Mouse (Mus musculus) limb, embryonic 13.5 days (tissue): Measurements from ENCODE around the gene Ergic2. TPM values are rescaled to one million over a fixed set of nuclear protein-coding genes. Genes with fewer than 3 reads are reported as not detected.
A peak's percentile ranks its signal among the peaks of the same experiment; 100 is the strongest.
"Not testable (repeated sequence)": the region's sequence is repeated elsewhere in the genome, so short reads cannot be mapped to it uniquely, and the experiment has no call there.

Experiments used
- ATAC-seq: fragments of 200-750 bp; cut with Nextera tagmentation; 2 replicates; pipeline ENCODE4 v1.8.0; 2017; ENCODE audit warnings: low read depth, moderate number of reproducible peaks, moderate TSS enrichment; ENCODE audit not compliant: low FRiP score
- H3K27ac ChIP-seq: fragments of 300-500 bp; sonication (generic); 2 replicates; pipeline ENCODE4 v1.5.1; 2015; ENCODE audit warnings: inconsistent platforms, mild to moderate bottlenecking, moderate library complexity
- H3K27me3 ChIP-seq: fragments of 300-500 bp; sonication (generic); 2 replicates; pipeline ENCODE4 v1.6.1; 2015; ENCODE audit warnings: mild to moderate bottlenecking, inconsistent platforms
- H3K36me3 ChIP-seq: fragments of 300-500 bp; sonication (generic); 2 replicates; pipeline ENCODE4 v1.6.1; 2015; ENCODE audit warnings: inconsistent platforms, mild to moderate bottlenecking, moderate library complexity
- H3K4me1 ChIP-seq: fragments of 300-500 bp; sonication (generic); 2 replicates; pipeline ENCODE4 v1.6.1; 2015; ENCODE audit warnings: inconsistent platforms
- H3K4me2 ChIP-seq: fragments of 300-500 bp; sonication (generic); replicated peaks from 2 replicates; pipeline ENCODE4 v1.6.1; 2015; ENCODE audit warnings: inconsistent platforms, mild to moderate bottlenecking, moderate library complexity
- H3K4me3 ChIP-seq: fragments of 300-500 bp; sonication (generic); 2 replicates; pipeline ENCODE4 v1.5.1; 2015; ENCODE audit warnings: moderate library complexity, mild to moderate bottlenecking, inconsistent platforms
- H3K9ac ChIP-seq: fragments of 300-500 bp; sonication (generic); 2 replicates; pipeline ENCODE4 v1.6.1; 2015; ENCODE audit warnings: mild to moderate bottlenecking, inconsistent platforms
- H3K9me3 ChIP-seq: fragments of 300-500 bp; sonication (generic); 2 replicates; pipeline ENCODE4 v1.6.1; 2016; ENCODE audit warnings: inconsistent platforms
- WGBS: fragments of 180-500 bp; shearing (Covaris S2); methylation state at CpG from one replicate; pipeline ENCODE4 v1.1.7; 2015; 5-methylcytosine and 5-hydroxymethylcytosine counted together
- polyA plus RNA-seq: library from polyadenylated mRNA; unstranded; fragments of >200 nt; fragmentation: Nextera tagmentation; extraction: Ambion mirVana; gene quantifications from 2 replicates; pipeline ENCODE4 v1.2.1, GENCODE M21; 2015

Ergic2 gene
- polyA plus RNA-seq, 1 experiment from 2014 or later, result 229 TPM

GRCm38 (mm10) chr6:148199729-148200128, 12.4 kb downstream of the Ergic2 start:
- 91% methylated on average over 3 of the region's 3 CpGs for WGBS
- Histone ChIP-seq H3K4me2 (no peak overlapping the region), H3K9ac (no peak overlapping the region), H3K4me1 (no peaks in the 10 kb centered on the region), H3K27ac (no peak overlapping the region), H3K4me3 (no peak overlapping the region), H3K36me3 (peaks cover 66% of the 10 kb centered on the region), H3K9me3 (no peaks in the 10 kb centered on the region), H3K27me3 (no peaks in the 10 kb centered on the region)
- ATAC-seq, result no peak

DNA sequence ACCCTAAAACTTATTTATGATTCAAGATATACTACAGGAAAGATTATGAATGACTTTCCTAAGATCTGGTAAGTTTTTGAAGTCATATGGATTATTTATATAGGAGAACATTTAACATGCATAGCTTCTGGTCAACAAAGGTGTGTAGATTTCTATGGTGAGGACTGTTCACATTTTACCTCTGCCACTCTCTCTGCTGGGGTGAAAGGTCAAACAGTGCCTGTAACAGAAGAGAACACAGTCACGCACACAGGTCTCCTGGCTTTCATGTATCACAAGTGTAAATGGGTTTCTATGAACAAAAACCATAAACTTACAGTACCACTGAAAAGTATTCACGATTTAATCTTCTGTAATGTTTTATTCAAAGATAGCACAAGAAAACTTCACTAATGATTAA, 13.0 kb downstream of the Ergic2 start:
- Histone ChIP-seq H3K9me3 (no peaks in the 10 kb centered on the region), H3K36me3 (peaks cover 70% of the 10 kb centered on the region), H3K4me2 (no peak overlapping the region), H3K4me3 (no peak overlapping the region), H3K4me1 (no peaks in the 10 kb centered on the region), H3K9ac (no peak overlapping the region), H3K27ac (no peak overlapping the region), H3K27me3 (no peaks in the 10 kb centered on the region)
- no peak for ATAC-seq
- 89% methylated on average over 2 of the region's 2 CpGs for WGBS

DNA sequence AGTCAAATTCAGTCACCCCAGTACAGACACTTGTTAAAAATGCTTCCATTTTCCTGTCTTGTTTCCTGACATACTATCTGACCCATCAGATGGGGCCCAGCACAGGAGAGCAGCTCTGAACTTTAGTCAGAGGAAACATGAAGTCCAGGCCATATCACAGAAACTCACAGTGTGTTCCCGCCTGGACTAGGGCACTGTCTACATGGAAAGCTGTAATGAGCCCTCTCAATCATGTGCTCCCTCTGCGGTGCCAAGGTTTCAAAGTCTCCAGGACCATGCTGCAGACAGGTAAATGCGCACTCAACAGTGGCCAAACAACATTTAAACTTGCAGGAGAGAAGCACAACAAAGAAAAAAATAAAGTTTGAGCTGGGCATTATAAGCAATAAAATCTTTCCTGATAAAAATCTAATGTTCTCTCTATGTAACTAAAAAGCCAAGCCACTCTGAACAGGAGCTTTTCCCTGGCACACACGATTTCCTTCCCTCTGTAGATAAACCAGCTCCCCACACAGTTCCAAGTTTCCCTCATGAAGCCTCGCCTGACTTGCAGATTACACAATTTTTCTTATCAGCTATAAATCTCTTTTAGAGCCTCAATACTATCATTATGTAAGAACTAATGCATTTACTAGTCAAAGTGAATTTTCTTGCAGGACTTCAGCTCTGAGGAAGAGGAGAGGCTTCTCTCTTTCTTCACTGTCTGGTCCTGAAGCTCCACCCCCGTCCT, 18.0 kb downstream of the Ergic2 start:
- peaks cover 67% of the 10 kb centered on the region for H3K36me3 ChIP-seq
- H3K4me2 ChIP-seq, result no peak overlapping the region
- H3K9me3 ChIP-seq, result no peaks in the 10 kb centered on the region
- H3K27me3 ChIP-seq, result no peaks in the 10 kb centered on the region
- WGBS, result 89% methylated on average over 6 of the region's 6 CpGs
- ATAC-seq, result no peak
- no peak overlapping the region for H3K27ac ChIP-seq
- H3K4me3 ChIP-seq, result no peak overlapping the region
- no peak overlapping the region for H3K9ac ChIP-seq
- H3K4me1 ChIP-seq, result no peaks in the 10 kb centered on the region

DNA sequence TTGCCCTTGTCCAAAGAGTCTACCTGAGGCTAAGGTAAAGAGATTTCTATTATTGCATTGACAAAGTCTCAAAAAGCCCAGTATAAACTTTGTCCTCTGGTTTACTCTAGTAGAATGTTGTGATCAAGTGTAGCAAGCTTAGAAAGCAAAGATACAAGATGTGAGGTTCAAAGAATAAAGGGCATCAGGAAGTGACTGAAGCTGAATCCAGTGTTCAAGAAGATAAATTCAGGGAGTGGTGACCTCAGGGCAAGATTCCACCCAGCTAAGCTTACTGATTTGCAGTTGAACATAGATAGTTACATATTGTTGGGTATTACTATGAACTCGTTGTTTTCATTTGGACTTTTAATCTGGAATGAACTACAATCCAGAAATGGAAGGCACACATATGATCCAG, 26.5 kb downstream of the Ergic2 start:
- peaks cover 84% of the 10 kb centered on the region for H3K36me3 ChIP-seq
- no peaks in the 10 kb centered on the region for H3K4me1 ChIP-seq
- H3K4me2 ChIP-seq, result no peak overlapping the region
- H3K27ac ChIP-seq, result no peak overlapping the region
- ATAC-seq, result no peak
- no peak overlapping the region for H3K4me3 ChIP-seq
- H3K27me3 ChIP-seq, result no peaks in the 10 kb centered on the region
- 89% methylated on average over 1 of the region's 1 CpGs for WGBS
- no peaks in the 10 kb centered on the region for H3K9me3 ChIP-seq
- no peak overlapping the region for H3K9ac ChIP-seq

DNA sequence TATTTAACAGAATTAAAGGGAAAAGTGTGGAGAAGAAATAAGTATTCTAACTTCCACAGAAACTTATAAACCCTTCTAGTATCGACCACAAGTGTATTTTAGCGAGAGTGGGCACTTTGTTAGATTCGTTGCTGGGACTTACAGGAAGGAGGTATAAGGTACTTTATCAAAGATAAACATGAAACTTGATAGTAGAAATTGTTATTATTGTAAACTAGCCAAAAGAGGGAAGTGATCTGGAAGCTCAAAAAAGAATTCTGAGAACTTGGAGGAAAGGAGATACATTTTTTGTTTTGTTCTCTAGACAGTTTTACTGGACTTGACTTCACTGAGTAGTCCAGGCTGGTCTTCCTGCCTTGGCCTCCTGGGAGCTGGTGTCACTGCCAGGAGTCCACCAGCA, 39.3 kb downstream of the Ergic2 start:
- H3K9ac ChIP-seq, result no peak overlapping the region
- H3K4me3 ChIP-seq, result no peak overlapping the region
- no peaks in the 10 kb centered on the region for H3K36me3 ChIP-seq
- ATAC-seq, result no peak
- 92% methylated on average over 3 of the region's 3 CpGs for WGBS
- H3K27ac ChIP-seq, result no peak overlapping the region
- no peaks in the 10 kb centered on the region for H3K4me1 ChIP-seq
- H3K9me3 ChIP-seq, result 0 out of 2 replicates have a peak, but pooled peaks cover 3% of the 10 kb centered on the region
- no peak overlapping the region for H3K4me2 ChIP-seq
- no peaks in the 10 kb centered on the region for H3K27me3 ChIP-seq

- H3K4me3 ChIP-seq, H3K27me3 ChIP-seq: not testable (repeated sequence)
Observed at GRCm38 (mm10) chr6:148152305-148152704, 59.9 kb downstream of the Ergic2 start.

GRCm38 (mm10) chr6:148142421-148142820, 69.8 kb downstream of the Ergic2 start:
- no peak overlapping the region for H3K4me3 ChIP-seq
- H3K36me3 ChIP-seq, result no peaks in the 10 kb centered on the region
- H3K9me3 ChIP-seq, result peaks cover 5% of the 10 kb centered on the region; the same call in 1 of the 2 replicates
- WGBS, result 92% methylated on average over 1 of the region's 1 CpGs
- no peak for ATAC-seq
- H3K4me1 ChIP-seq, result no peaks in the 10 kb centered on the region
- H3K4me2 ChIP-seq, result no peak overlapping the region
- H3K9ac ChIP-seq, result no peak overlapping the region
- no peak overlapping the region for H3K27ac ChIP-seq
- H3K27me3 ChIP-seq, result no peaks in the 10 kb centered on the region

More at GRCm38 (mm10) chr6:148152305-148152704, 59.9 kb downstream of the Ergic2 start:
- not testable (repeated sequence) for H3K9me3 ChIP-seq, H3K4me1 ChIP-seq, H3K9ac ChIP-seq, ATAC-seq, H3K27ac ChIP-seq, H3K4me2 ChIP-seq, H3K36me3 ChIP-seq
- 61% methylated on average over 4 of the region's 4 CpGs for WGBS

- Histone ChIP-seq H3K9ac (no peak overlapping the region), H3K4me3 (no peak overlapping the region), H3K4me1 (no peaks in the 10 kb centered on the region), H3K9me3 (peaks cover 5% of the 10 kb centered on the region; the same call in 1 of the 2 replicates), H3K36me3 (no peaks in the 10 kb centered on the region), H3K27ac (no peak overlapping the region), H3K27me3 (no peaks in the 10 kb centered on the region), H3K4me2 (no peak overlapping the region)
- 82% methylated on average over 5 of the region's 5 CpGs for WGBS
- no peak for ATAC-seq
Observed at GRCm38 (mm10) chr6:148141874-148142273, 70.3 kb downstream of the Ergic2 start.

GRCm38 (mm10) chr6:148139288-148139995, 72.7 kb downstream of the Ergic2 start:
- H3K9me3 ChIP-seq, result peaks cover 5% of the 10 kb centered on the region; the same call in 1 of the 2 replicates
- no peaks in the 10 kb centered on the region for H3K4me1 ChIP-seq
- no peaks in the 10 kb centered on the region for H3K27me3 ChIP-seq
- ATAC-seq, result no peak
- WGBS, result 90% methylated on average over 6 of the region's 6 CpGs
- H3K27ac ChIP-seq, result no peak overlapping the region
- H3K36me3 ChIP-seq, result no peaks in the 10 kb centered on the region
- no peak overlapping the region for H3K4me2 ChIP-seq
- no peak overlapping the region for H3K9ac ChIP-seq
- H3K4me3 ChIP-seq, result no peak overlapping the region

- no peak overlapping the region for H3K9ac ChIP-seq
- no peaks in the 10 kb centered on the region for H3K36me3 ChIP-seq
- H3K4me1 ChIP-seq, result no peaks in the 10 kb centered on the region
- peak; percentile 61; the same call in 1 of the 2 replicates for ATAC-seq
- H3K9me3 ChIP-seq, result no peaks in the 10 kb centered on the region
- H3K4me3 ChIP-seq, result no peak overlapping the region
- no peak overlapping the region for H3K27ac ChIP-seq
- H3K27me3 ChIP-seq, result no peaks in the 10 kb centered on the region
- 31% methylated on average over 9 of the region's 9 CpGs for WGBS
- H3K4me2 ChIP-seq, result no peak overlapping the region
Observed at GRCm38 (mm10) chr6:148135769-148136382, 76.3 kb downstream of the Ergic2 start.

DNA sequence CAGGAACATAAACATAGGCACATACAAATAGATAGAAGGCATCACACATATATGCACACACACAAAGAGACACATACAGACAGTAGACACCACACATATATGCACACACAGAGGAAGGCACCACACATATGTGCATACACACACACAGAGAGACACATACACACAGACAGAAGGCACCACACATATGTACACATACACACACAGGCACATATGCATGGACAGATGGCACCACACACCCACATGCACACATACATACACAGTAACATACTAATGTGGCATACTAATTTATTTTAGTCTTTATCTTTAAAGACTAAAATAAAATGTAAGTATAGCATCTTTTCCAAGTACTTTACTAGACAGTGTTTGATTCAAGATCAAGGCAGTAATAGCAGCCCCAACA, 78.6 kb downstream of the Ergic2 start:
- Histone ChIP-seq H3K27ac (no peak overlapping the region), H3K4me3 (no peak overlapping the region), H3K36me3 (no peaks in the 10 kb centered on the region), H3K9ac (no peak overlapping the region), H3K4me1 (no peaks in the 10 kb centered on the region), H3K4me2 (no peak overlapping the region), H3K9me3 (no peaks in the 10 kb centered on the region), H3K27me3 (no peaks in the 10 kb centered on the region)
- ATAC-seq, result no peak

DNA sequence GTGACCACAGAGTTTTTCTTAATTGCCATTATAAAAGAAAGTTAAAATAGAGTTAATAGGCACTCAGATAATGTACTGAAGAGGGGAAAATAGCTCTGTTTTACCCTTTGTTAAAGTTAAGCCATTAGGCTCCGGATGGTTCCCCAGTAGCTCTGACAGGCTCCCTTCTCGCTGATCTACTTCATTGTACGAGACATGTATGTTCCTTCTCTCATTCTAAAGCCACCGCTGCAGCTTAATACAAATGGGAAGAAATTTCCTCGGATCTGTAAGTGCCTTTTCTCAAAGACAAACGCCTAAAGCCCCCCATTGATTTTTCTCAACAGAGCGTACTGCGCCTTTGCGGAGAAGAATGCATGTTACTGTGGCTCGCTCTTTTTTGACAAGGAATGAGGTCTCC, 79.9 kb downstream of the Ergic2 start:
- Histone ChIP-seq H3K9ac (no peak overlapping the region), H3K9me3 (no peaks in the 10 kb centered on the region), H3K36me3 (no peaks in the 10 kb centered on the region), H3K27me3 (no peaks in the 10 kb centered on the region), H3K4me2 (no peak overlapping the region), H3K27ac (no peak overlapping the region), H3K4me1 (no peaks in the 10 kb centered on the region), H3K4me3 (no peak overlapping the region)
- no peak for ATAC-seq
- 79% methylated on average over 10 of the region's 10 CpGs for WGBS
